Mouse (Mus musculus) bone marrow macrophage, adult 2 months (primary cell): ENCODE measurements at regions not wholly inside any gene's neighbourhood (a gene's known extent, or its start where the extent isn't known, plus 50 kb on each side); places are given as distances from the start of the nearest gene placed in this dataset.

ENCODE experiments used
- H3K27ac ChIP-seq: 2 replicates; pipeline ENCODE4 v1.5.1; 2012; ENCODE audit warnings: low read depth, low read length; ENCODE audit not compliant: insufficient read depth
- H3K4me1 ChIP-seq: 2 replicates; pipeline ENCODE4 v1.6.1; 2012; ENCODE audit warnings: low read length; ENCODE audit not compliant: control insufficient read depth, insufficient read depth
- H3K4me3 ChIP-seq: 2 replicates; pipeline ENCODE4 v1.5.1; 2012; ENCODE audit warnings: mild to moderate bottlenecking, low read length, moderate library complexity; ENCODE audit not compliant: insufficient read depth
- CTCF ChIP-seq: IDR thresholded peaks from 2 replicates; pipeline ENCODE4 v1.5.1; 2012; ENCODE audit warnings: low read depth, mild to moderate bottlenecking, low read length, moderate library complexity
- POLR2A ChIP-seq: IDR thresholded peaks from 2 replicates; pipeline ENCODE4 v1.6.1; 2012; ENCODE audit warnings: mild to moderate bottlenecking, low read depth, low read length, borderline replicate concordance

DNA sequence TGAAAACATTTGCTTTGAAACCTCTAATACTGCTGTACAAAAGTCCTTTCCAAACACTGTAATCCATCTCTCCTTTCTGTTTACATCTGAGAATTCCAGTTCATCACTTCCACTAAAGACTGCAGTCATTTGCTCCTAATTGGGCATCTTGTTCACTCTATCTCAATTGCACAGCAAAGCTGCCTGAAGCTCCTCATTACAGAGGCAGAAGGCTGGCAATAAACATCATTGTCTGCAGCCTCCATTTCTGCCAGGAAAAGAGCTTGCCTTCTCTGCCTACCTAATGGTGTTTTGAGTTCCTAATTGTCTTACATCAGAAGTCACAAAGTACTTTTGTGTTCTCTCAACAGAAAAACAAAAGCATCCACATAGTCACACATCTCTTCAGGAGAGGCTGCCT, 207.7 kb downstream of the Kcnj2 start:
- TF ChIP-seq CTCF (no peak), POLR2A (no peak)
- Histone ChIP-seq H3K4me1 (no peaks in the 10 kb centered on the region; the same call in 1 of the 2 replicates), H3K27ac (no peak overlapping the region), H3K4me3 (no peak overlapping the region)

DNA sequence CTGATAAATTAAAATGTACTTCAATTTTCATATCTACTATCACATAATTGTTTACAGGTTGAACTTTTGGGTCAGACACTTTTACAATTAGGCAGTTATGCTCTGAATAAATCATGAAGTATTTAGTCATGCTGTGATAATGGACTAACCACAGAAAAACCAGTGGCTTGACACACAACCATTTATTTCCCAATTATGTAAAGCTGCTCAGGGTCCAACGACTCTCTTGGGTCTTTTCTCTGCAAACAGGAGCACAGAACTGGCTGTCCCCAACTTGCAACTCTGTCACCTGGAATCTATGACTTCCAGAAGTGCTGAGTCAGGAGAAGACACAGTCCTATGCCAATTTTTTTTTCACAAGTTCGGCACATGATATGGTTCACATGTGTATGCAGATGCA, 214.8 kb downstream of the Kcnj2 start:
- H3K27ac ChIP-seq, result no peak overlapping the region
- no peak overlapping the region for H3K4me3 ChIP-seq
- H3K4me1 ChIP-seq, result peaks cover 9% of the 10 kb centered on the region
- TF ChIP-seq CTCF (no peak), POLR2A (no peak)

DNA sequence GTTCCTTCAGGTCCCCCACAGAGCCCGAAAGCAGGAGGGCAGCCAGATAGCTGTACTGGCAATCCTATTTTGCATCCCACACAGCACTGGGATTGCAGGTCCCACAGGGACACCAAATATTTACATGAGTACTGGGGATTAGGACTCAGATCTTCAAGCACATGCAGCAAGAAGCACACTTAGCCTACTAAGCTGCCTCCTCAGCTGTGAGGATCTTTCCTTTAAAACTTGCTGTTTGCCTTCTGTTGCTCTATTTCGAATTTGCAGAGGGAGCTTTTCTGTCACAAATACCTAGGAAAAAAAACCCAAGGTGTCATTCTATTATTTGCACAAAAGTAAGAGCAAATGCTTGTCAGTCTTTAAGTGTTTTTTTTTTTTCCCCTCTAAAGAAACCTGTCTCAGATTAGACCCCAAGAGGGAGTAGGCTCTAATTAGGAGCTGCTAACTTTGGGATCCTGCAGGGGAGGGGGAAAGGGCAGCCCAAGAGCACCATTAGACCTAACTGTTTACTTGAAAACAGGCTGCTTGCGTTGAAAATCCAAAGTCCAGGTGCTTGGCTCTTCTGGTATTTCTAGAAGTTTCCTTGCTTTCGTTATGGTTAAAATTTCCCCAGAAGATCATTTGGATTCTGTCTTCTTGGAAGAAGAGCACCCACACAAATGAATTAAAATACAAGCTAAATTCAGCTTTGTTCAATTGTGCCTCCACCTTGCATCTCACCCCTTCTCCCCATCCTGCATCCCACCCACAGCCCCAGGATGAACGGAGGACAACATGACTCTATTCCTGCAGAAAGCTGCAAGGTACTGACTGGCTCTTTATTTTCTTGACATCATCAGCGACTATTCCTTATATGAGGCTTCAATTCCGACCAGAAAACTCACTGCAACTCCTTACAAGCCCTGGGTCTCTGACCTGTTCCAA, 215.5 kb downstream of the Kcnj2 start:
- no peak for TF ChIP-seq CTCF
- TF ChIP-seq POLR2A, result no peak
- H3K27ac ChIP-seq, result no peak overlapping the region
- no peak overlapping the region for H3K4me3 ChIP-seq
- peaks cover 9% of the 10 kb centered on the region for H3K4me1 ChIP-seq

DNA sequence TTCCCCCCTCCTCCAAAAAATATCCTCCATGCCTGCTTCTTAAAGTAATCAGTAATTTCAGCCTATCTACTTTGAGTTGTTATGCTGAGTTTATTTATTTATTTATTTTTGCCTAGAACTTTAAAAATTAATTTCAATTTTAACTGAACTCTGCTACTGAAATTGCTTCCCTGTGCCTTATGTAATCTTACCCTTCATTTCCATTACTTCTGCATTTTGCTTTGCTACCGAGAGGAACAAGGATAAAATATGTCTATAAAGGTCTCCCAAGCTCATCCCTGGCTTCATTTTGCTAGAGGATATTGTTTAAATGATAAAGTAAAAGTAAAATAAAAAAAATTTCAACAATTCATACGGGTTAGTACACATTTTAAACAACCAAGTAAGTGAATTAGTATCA, 216.3 kb downstream of the Kcnj2 start:
- TF ChIP-seq POLR2A (no peak), CTCF (no peak)
- Histone ChIP-seq H3K27ac (no peak overlapping the region), H3K4me1 (peaks cover 9% of the 10 kb centered on the region), H3K4me3 (no peak overlapping the region)

DNA sequence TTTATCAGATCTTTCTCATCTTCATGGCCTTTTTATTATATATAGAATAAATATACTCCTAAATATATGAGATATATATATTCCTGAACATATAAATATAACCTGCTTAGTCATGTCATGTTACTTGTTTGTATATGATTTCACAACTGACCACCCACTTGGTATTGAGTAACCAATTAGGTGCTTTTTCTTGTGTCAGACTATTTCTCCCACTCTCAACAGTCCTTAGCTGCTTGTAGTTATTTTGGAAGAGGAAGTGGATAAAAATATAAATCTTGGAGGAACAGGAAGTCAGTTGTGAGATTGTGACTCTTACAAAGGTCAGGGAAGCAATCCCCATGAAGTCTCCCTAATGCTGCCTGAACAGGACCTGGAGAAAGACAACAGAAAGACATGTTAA, 224.6 kb downstream of the Kcnj2 start:
- TF ChIP-seq POLR2A (no peak), CTCF (no peak)
- peaks cover 14% of the 10 kb centered on the region for H3K4me1 ChIP-seq
- no peak overlapping the region for H3K4me3 ChIP-seq
- H3K27ac ChIP-seq, result peak overlapping the region; percentile 85

DNA sequence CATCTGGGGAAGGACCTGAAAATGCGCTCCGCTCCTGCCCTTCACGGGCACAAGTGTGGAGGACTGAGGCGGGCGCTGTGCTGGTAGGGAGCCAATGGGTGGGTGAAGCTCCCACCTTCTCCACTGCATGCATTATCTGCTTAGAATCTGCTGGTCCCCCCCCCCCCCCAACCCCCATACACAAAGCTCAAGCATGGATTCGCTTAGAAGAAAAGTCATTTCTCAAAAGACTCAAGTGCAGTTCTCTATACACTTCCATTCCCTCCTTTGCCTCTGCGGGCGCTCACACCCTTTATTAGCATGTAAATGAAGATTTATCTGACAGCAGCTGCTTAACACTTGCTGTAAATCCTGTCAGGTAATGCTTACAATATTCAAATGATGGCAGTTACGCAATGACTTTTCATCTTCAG, 230.4 kb downstream of the Kcnj2 start:
- no peak overlapping the region for H3K4me3 ChIP-seq
- TF ChIP-seq CTCF (no peak), POLR2A (no peak)
- peaks cover 5% of the 10 kb centered on the region for H3K4me1 ChIP-seq
- H3K27ac ChIP-seq, result no peak overlapping the region

DNA sequence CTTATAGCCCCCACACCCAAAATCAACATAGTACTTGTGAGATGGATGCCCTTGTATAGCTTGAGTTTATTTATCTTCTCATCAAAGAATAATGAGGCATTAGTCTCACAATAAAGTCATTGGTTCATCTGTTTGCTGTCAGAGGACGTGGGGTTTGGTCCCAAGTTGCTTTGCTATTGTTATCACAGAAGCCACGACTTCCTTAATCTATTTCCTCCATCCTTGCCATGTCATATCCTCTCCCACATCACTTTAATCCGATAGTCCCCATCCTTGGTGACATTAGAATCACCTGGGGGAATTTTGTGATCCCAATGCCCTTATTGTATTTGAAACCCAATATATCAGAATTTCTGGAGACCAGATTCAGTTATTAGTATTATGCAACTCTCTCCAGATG, 246.8 kb downstream of the Kcnj2 start:
- Histone ChIP-seq H3K27ac (no peak overlapping the region), H3K4me3 (no peak overlapping the region), H3K4me1 (peaks cover 13% of the 10 kb centered on the region)
- TF ChIP-seq POLR2A, result no peak
- no peak for TF ChIP-seq CTCF

DNA sequence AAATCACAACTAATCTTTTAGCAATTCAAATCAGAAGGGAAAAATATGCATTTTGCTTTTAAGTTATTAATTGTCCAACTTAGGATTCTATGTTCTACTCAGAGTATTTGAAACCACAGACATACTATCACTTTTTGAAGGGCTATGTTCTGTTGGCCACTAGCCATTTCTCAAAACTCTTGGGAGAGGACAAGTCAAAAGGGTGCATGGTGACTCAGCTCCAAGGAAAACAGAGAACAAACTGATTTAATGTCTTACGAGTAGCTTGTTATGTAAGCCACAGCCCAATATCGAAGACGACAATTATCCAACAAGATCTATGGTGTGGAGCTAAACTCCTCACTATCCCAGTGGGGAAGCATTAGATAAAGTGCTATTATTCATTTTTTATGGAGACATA, 247.6 kb downstream of the Kcnj2 start:
- Histone ChIP-seq H3K4me1 (peaks cover 13% of the 10 kb centered on the region), H3K4me3 (no peak overlapping the region), H3K27ac (peak overlapping the region; percentile 12; the same call in 1 of the 2 replicates)
- TF ChIP-seq CTCF (no peak), POLR2A (no peak)

DNA sequence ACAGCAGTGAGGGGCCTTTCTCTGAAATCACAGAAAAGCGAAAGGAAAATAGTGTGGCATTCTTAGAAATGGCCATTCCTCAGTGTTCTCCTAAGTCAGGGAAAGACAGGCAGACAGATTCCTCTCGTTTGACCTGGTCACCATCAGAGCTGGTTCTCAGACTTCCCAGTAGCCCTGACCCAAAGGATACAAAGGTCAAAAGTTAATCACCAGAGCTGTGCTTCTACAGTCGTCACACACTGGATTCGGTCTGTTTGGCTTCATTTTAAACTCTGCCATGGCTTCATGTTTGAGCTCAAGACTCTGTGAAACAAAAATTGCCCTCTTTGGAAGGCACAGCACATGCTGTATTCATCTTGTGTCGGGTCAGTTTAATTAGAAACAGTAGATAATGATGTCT, 255.6 kb downstream of the Kcnj2 start:
- TF ChIP-seq CTCF (no peak), POLR2A (no peak)

DNA sequence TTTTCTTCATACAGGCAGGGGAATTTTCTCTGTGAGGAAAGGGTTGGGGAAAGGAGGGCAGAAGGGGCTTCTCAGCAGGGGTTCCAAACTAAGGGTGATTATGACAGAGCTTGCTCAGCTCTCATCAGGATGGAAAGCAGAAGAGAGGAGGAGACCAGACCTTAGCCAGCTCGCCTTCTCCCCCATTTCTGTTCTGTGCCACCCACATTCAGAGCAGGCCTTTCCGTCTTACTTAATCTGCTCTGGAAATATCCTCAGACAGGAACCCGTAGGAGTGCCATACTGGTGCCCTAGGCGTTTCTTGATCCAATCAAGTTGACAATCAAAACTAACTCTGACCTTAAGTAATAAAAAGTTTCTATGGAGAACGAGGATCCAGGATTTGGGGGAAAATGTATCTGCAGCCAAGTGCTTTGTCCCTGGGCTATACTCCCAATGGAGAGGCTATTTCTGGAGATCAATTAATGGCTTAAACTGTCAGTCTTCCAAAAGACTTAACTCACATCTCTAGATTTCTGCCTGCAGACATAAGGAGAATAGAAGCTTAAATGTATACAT, 258.6 kb downstream of the Kcnj2 start:
- TF ChIP-seq POLR2A (no peak), CTCF (no peak)

More for the DNA sequence above, 255.6 kb downstream of the Kcnj2 start:
- no peak overlapping the region for H3K27ac ChIP-seq
- H3K4me1 ChIP-seq, result 0 out of 2 replicates have a peak, but pooled peaks cover 3% of the 10 kb centered on the region
- no peak overlapping the region for H3K4me3 ChIP-seq

More for the DNA sequence above, 258.6 kb downstream of the Kcnj2 start:
- Histone ChIP-seq H3K4me1 (peaks cover 8% of the 10 kb centered on the region), H3K27ac (no peak overlapping the region), H3K4me3 (no peak overlapping the region)
